Mouse (Mus musculus) myocyte (in vitro differentiated cells): ENCODE measurements around the gene Fam222b.

Experiments used
- CEBPB ChIP-seq: IDR thresholded peaks from 2 replicates; pipeline ENCODE4 v1.6.1; 2011; ENCODE audit warnings: mild to moderate bottlenecking, moderate library complexity; ENCODE audit not compliant: poor library complexity, insufficient read depth, severe bottlenecking
- E2F4 ChIP-seq: IDR thresholded peaks from one replicate; pipeline ENCODE4 v1.6.1; 2011; ENCODE audit warnings: mild to moderate bottlenecking, control low read depth, moderate library complexity; ENCODE audit not compliant: insufficient read depth
- MAX ChIP-seq: IDR thresholded peaks from one replicate; pipeline ENCODE4 v1.6.1; 2011; ENCODE audit warnings: low read depth, mild to moderate bottlenecking, control low read depth
- MYOD1 ChIP-seq, 3 experiments: IDR thresholded peaks; one replicate each; pipeline ENCODE4 v1.6.1; 2011; ENCODE audit warnings: control low read depth in 2 of 3, low read depth in 2 of 3, mild to moderate bottlenecking in 2 of 3, moderate library complexity in 1 of 3; ENCODE audit not compliant: insufficient read length in 2 of 3, control insufficient read depth in 1 of 3
- MYOG ChIP-seq, 3 experiments: IDR thresholded peaks; one replicate each; pipeline ENCODE4 v1.6.1; 2011; ENCODE audit warnings: control low read depth in 2 of 3, low read depth in 2 of 3, mild to moderate bottlenecking in 2 of 3; ENCODE audit not compliant: insufficient read length in 2 of 3, control insufficient read depth in 1 of 3, insufficient read depth in 1 of 3
- POLR2A ChIP-seq: IDR thresholded peaks from one replicate; pipeline ENCODE4 v1.6.1; 2011; ENCODE audit warnings: low read depth, mild to moderate bottlenecking, control low read depth, moderate library complexity; ENCODE audit not compliant: insufficient read length
- POLR2AphosphoS2 ChIP-seq: IDR thresholded peaks from one replicate; pipeline ENCODE4 v1.6.1; 2011; ENCODE audit warnings: low read depth, control low read depth; ENCODE audit not compliant: insufficient read length
- SRF ChIP-seq: IDR thresholded peaks from one replicate; pipeline ENCODE4 v1.6.1; 2011; ENCODE audit warnings: low read depth; ENCODE audit not compliant: control insufficient read depth, insufficient read length
- TCF12 ChIP-seq: IDR thresholded peaks from one replicate; pipeline ENCODE4 v1.6.1; 2011; ENCODE audit warnings: mild to moderate bottlenecking, control low read depth; ENCODE audit not compliant: poor library complexity, insufficient read depth, severe bottlenecking

GRCm38 (mm10) chr11:78095144-78095516 is 670 bp downstream of the Fam222b start:
- TF ChIP-seq POLR2A (no peak), TCF12 (no peak), SRF (no peak), E2F4 (no peak), MYOG (IDR thresholded peaks at IDR 0.05; ENCODE audit: control insufficient read depth in 1 of 3, insufficient read depth in 1 of 3, insufficient read length in 2 of 3, low read depth in 2 of 3) (no peak), MAX (no peak), CEBPB (no peak), POLR2AphosphoS2 (no peak), MYOD1 (IDR thresholded peaks at IDR 0.05; ENCODE audit: control insufficient read depth in 1 of 3, insufficient read length in 2 of 3, low read depth in 2 of 3) (no peak)
